Mouse (Mus musculus): Measurements from ENCODE around the gene Gtpbp4.

- TF ChIP-seq EP300 (IDR thresholded peaks at IDR 0.05; ENCODE audit: insufficient read depth, low read depth, low read length) (no peak), CTCF (IDR thresholded peaks at IDR 0.05; ENCODE audit: low read depth, low read length) (no peak), POLR2A (IDR thresholded peaks at IDR 0.05; ENCODE audit: insufficient read depth, low read length) (no peak)
Observed at GRCm38 (mm10) chr13:9003306-9003705, 7.4 kb upstream of the Gtpbp4 start.
